Comparison of ENCODE assay signal across 9 mouse cellular contexts in the genomic region with DNA sequence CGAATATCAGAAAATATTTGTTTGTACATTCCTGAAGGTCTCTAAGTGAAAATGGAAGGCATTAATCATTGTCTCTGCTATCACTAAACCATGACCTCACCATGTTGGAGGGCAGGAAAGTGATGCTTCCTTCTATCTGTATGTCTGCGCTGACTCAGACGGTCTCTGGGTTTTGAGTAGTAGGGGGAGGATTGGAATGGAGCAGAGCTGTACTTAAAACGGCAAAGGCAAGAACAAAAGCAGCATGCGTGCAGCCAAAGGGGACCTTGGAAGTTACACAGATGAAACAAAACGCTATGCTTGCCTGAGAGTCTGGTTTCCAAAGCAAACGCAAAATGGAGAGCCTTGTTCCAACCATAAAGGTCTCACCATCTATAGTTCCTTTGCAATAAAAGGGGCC. TPM values are rescaled to one million over a fixed set of nuclear protein-coding genes. Genes with fewer than 3 reads are reported as not detected.
DNase-seq lines count a peak whose midpoint lies in the region; ATAC-seq and TF ChIP-seq lines count a peak whose summit lies in the region.
"Had no signal": no experiment of that assay in that cellular context is flagged by ENCODE, and none has a peak within 500 bp of the region (broad histone marks: within the 10 kb centered on the region; RNA-seq: fewer than 3 reads in every experiment).

No protein-coding gene starts in this region.

- H3K4me3 ChIP-seq in layer of hippocampus, adult 2 months = no peak overlapping the region
- no peak overlapping the region for H3K4me3 ChIP-seq in hindbrain, embryonic 11.5 days (ENCODE audit: low read depth, low read length)
- no peak overlapping the region for H3K4me3 ChIP-seq in neural tube, embryonic 14.5 days (ENCODE audit: low read depth, low read length)

- H3K36me3 ChIP-seq in hindbrain, embryonic 11.5 days (ENCODE audit: control insufficient read depth, insufficient read depth, low read length) = no peaks in the 10 kb centered on the region
- H3K36me3 ChIP-seq in neural tube, embryonic 14.5 days (ENCODE audit: control insufficient read depth, insufficient read depth, low read length) = no peaks in the 10 kb centered on the region

- no peak overlapping the region for H3K9ac ChIP-seq in hindbrain, embryonic 11.5 days (ENCODE audit: low read depth, low read length)
- H3K9ac ChIP-seq in neural tube, embryonic 14.5 days (replicated peaks; ENCODE audit: low read depth, low read length) = no peak overlapping the region

- no peaks in the 10 kb centered on the region for H3K27me3 ChIP-seq in hindbrain, embryonic 11.5 days (ENCODE audit: control insufficient read depth, insufficient read depth, low read length)
- no peaks in the 10 kb centered on the region for H3K27me3 ChIP-seq in neural tube, embryonic 14.5 days (ENCODE audit: control insufficient read depth, insufficient read depth, low read length)

- TF ChIP-seq CTCF in layer of hippocampus, adult 2 months (conservative IDR thresholded peaks at IDR 0.05) = no peak
- TF ChIP-seq CTCF in brain, embryonic 14.5 days (IDR thresholded peaks at IDR 0.05; ENCODE audit: borderline replicate concordance, extremely low read depth, insufficient read depth, insufficient read length) = no peak

- no peak for TF ChIP-seq POLR2A in brain, embryonic 14.5 days (IDR thresholded peaks at IDR 0.05; ENCODE audit: borderline replicate concordance, extremely low read depth, insufficient read depth, insufficient read length, poor library complexity, severe bottlenecking)

- WGBS in hindbrain, embryonic 11.5 days = 58% methylated on average over 7 of the region's 7 CpGs
- WGBS in neural tube, embryonic 14.5 days = 26% methylated on average over 7 of the region's 7 CpGs

- H3K27ac ChIP-seq in layer of hippocampus, adult 2 months = peak overlapping the region; percentile 73
- peak overlapping the region; percentile 36; the same call in 1 of the 2 replicates for H3K27ac ChIP-seq in hindbrain, embryonic 11.5 days (ENCODE audit: low read depth, low read length)
- peak overlapping the region; percentile 81 for H3K27ac ChIP-seq in neural tube, embryonic 14.5 days (ENCODE audit: low read depth, low read length)

- H3K4me1 ChIP-seq in hindbrain, embryonic 11.5 days (replicated peaks; ENCODE audit: control insufficient read depth, insufficient read depth, low read length) = 0 out of 2 replicates have a peak, but pooled peaks cover 4% of the 10 kb centered on the region
- peaks cover 21% of the 10 kb centered on the region; the same call in 1 of the 2 replicates for H3K4me1 ChIP-seq in neural tube, embryonic 14.5 days (ENCODE audit: control insufficient read depth, insufficient read depth, low read length)

- no peak for DNase-seq in layer of hippocampus, adult 2 months (ENCODE audit: low spot score in 2 of 2)
- no peak for DNase-seq in layer of hippocampus, postnatal 25 days (ENCODE audit: extremely low spot score in 1 of 2, low spot score in 1 of 2)
- peak; percentile 77 for DNase-seq in brain, embryonic 14.5 days (ENCODE audit: low read depth)
- DNase-seq in hindbrain, embryonic 11.5 days (ENCODE audit: low spot score) = no peak
- DNase-seq in ovary, postnatal 36 days (ENCODE audit: low spot score) = no peak
- DNase-seq in cerebellum, postnatal 25 days = no peak
- DNase-seq in thymus, postnatal 10 days (ENCODE audit: low spot score in 2 of 2) = no peak
- DNase-seq: retina, postnatal 1 day had no signal

- H3K9me3 ChIP-seq in hindbrain, embryonic 11.5 days (ENCODE audit: control insufficient read depth, low read length) = no peaks in the 10 kb centered on the region
- no peaks in the 10 kb centered on the region for H3K9me3 ChIP-seq in neural tube, embryonic 14.5 days (ENCODE audit: control insufficient read depth, low read length)

- H3K4me2 ChIP-seq in hindbrain, embryonic 11.5 days (replicated peaks; ENCODE audit: low read depth, low read length) = no peak overlapping the region
- H3K4me2 ChIP-seq in neural tube, embryonic 14.5 days (ENCODE audit: low read depth, low read length) = no peak overlapping the region

- peak; percentile 46 for ATAC-seq in hindbrain, embryonic 11.5 days (ENCODE audit: low FRiP score)
- peak; percentile 49 for ATAC-seq in neural tube, embryonic 14.5 days (ENCODE audit: low read depth)

RNA-seq across cellular contexts. Expression of gene Traf3ip2, which starts 41.7 kb away (rescaled TPM):
- 1 to 10 TPM; 2.5 to 2.6 TPM for total RNA-seq in layer of hippocampus, adult 2 months (2021)
- 1 to 10 TPM; 1.9 to 2.0 TPM for total RNA-seq in layer of hippocampus, postnatal 25 days (2021)
- 2.8 TPM in 2 replicates for polyA plus RNA-seq in brain, embryonic 14.5 days (2012; rRNA removed)
- polyA plus RNA-seq in hindbrain, embryonic 11.5 days (2014; fragmentation: Nextera tagmentation; extraction: Ambion mirVana) = 5.6 and 7.2 TPM in 2 replicates
- polyA plus RNA-seq in neural tube, embryonic 14.5 days (2014; fragmentation: Nextera tagmentation; extraction: Ambion mirVana) = 5.7 and 6.1 TPM in 2 replicates
